Mouse (Mus musculus) embryonic facial prominence, embryonic 15.5 days (tissue): ENCODE data around the gene Ccdc154. TPM values are rescaled to one million over a fixed set of nuclear protein-coding genes. Genes with fewer than 3 reads are reported as not detected.
A peak's percentile ranks its signal among the peaks of the same experiment; 100 is the strongest.

Source experiments
- ATAC-seq: fragments of 200-750 bp; cut with Nextera tagmentation; 2 replicates; pipeline ENCODE4 v1.8.0; 2017; ENCODE audit warnings: low read depth, moderate TSS enrichment; ENCODE audit not compliant: insufficient number of reproducible peaks, low FRiP score, low TSS enrichment
- H3K27ac ChIP-seq: fragments of 300-500 bp; sonication (generic); replicated peaks from 2 replicates; pipeline ENCODE4 v1.5.1; 2015; ENCODE audit warnings: mild to moderate bottlenecking, inconsistent platforms
- H3K27me3 ChIP-seq: fragments of 300-500 bp; sonication (generic); 2 replicates; pipeline ENCODE4 v1.6.1; 2015; ENCODE audit warnings: inconsistent platforms
- H3K36me3 ChIP-seq: fragments of 300-500 bp; sonication (generic); 2 replicates; pipeline ENCODE4 v1.6.1; 2015; ENCODE audit warnings: mild to moderate bottlenecking, inconsistent platforms
- H3K4me1 ChIP-seq: fragments of 300-500 bp; sonication (generic); 2 replicates; pipeline ENCODE4 v1.6.1; 2015; ENCODE audit warnings: inconsistent platforms
- H3K4me2 ChIP-seq: fragments of 300-500 bp; sonication (generic); replicated peaks from 2 replicates; pipeline ENCODE4 v1.6.1; 2015; ENCODE audit warnings: mild to moderate bottlenecking, inconsistent platforms
- H3K4me3 ChIP-seq: fragments of 300-500 bp; sonication (generic); replicated peaks from 2 replicates; pipeline ENCODE4 v1.5.1; 2015; ENCODE audit warnings: mild to moderate bottlenecking, inconsistent platforms
- H3K9ac ChIP-seq: fragments of 300-500 bp; sonication (generic); 2 replicates; pipeline ENCODE4 v1.6.1; 2015; ENCODE audit warnings: inconsistent platforms
- H3K9me3 ChIP-seq: fragments of 300-500 bp; sonication (generic); replicated peaks from 2 replicates; pipeline ENCODE4 v1.6.1; 2016; ENCODE audit warnings: inconsistent platforms
- WGBS: fragments of 180-500 bp; shearing (Covaris S2); methylation state at CpG from one replicate; pipeline ENCODE4 v1.1.7; 2015; 5-methylcytosine and 5-hydroxymethylcytosine counted together
- polyA plus RNA-seq: library from polyadenylated mRNA; unstranded; fragments of >200 nt; fragmentation: Nextera tagmentation; extraction: Ambion mirVana; gene quantifications from 2 replicates; pipeline ENCODE4 v1.2.1, GENCODE M21; 2015

The Ccdc154 gene
- polyA plus RNA-seq, 1 experiment from 2014 or later = 0.24 TPM

DNA sequence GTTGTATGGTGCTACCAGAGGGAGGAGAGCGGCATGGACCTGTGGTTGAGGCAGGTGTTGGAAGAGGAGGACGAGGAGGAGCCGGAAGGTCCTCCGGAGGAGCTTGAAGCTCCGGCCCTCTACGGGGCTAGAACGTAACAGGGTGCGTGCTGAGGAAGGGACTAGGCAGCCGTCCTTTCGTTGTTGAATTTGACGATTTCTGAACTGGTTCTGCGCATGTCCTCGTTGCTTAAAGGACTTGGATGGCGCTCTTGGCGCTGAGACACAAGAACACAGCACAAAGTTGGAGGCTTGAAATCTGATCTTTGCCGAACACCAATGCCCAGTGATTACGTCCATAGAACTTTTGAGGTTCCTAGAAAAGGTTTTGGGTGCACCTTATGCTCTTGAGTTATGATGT is 22.7 kb downstream of the Ccdc154 start:
- H3K36me3 ChIP-seq = 0 out of 2 replicates have a peak, but pooled peaks cover 4% of the 10 kb centered on the region
- 0 out of 2 replicates have a peak, but pooled peaks cover 7% of the 10 kb centered on the region for H3K27me3 ChIP-seq
- 6% methylated on average over 17 of the region's 17 CpGs for WGBS
- ATAC-seq = no peak
- no peaks in the 10 kb centered on the region for H3K9me3 ChIP-seq
- peak overlapping the region; percentile 89 for H3K4me3 ChIP-seq
- H3K4me2 ChIP-seq = peak overlapping the region; percentile 97
- peaks cover 32% of the 10 kb centered on the region for H3K4me1 ChIP-seq
- H3K27ac ChIP-seq = peak overlapping the region; percentile 95
- H3K9ac ChIP-seq = peak overlapping the region; percentile 88

DNA sequence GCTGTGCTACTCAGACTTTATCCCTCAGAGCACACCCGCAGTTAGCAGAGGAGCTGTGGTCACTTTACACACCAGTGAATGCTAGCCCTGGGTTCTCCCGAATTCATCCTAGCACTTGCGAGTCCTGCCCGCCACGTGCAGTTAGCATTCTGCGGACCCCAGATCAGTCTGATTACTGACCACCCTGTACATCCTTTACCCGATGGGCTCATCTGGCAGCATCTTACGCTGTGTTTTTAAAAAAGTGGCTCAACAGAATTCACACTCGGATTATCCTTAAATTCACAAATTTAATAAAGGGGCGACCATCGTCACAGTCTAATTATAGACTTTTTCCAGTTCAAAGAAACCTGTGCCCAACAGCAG is 25.5 kb downstream of the Ccdc154 start:
- H3K4me3 ChIP-seq = peak overlapping the region; percentile 88
- H3K27me3 ChIP-seq = no peaks in the 10 kb centered on the region
- peaks cover 22% of the 10 kb centered on the region for H3K36me3 ChIP-seq
- H3K27ac ChIP-seq = peak overlapping the region; percentile 90
- H3K9ac ChIP-seq = peak overlapping the region; percentile 78
- no peak for ATAC-seq
- H3K4me2 ChIP-seq = peak overlapping the region; percentile 85
- H3K4me1 ChIP-seq = peaks cover 38% of the 10 kb centered on the region
- no peaks in the 10 kb centered on the region for H3K9me3 ChIP-seq
- 3% methylated on average over 11 of the region's 11 CpGs for WGBS

DNA sequence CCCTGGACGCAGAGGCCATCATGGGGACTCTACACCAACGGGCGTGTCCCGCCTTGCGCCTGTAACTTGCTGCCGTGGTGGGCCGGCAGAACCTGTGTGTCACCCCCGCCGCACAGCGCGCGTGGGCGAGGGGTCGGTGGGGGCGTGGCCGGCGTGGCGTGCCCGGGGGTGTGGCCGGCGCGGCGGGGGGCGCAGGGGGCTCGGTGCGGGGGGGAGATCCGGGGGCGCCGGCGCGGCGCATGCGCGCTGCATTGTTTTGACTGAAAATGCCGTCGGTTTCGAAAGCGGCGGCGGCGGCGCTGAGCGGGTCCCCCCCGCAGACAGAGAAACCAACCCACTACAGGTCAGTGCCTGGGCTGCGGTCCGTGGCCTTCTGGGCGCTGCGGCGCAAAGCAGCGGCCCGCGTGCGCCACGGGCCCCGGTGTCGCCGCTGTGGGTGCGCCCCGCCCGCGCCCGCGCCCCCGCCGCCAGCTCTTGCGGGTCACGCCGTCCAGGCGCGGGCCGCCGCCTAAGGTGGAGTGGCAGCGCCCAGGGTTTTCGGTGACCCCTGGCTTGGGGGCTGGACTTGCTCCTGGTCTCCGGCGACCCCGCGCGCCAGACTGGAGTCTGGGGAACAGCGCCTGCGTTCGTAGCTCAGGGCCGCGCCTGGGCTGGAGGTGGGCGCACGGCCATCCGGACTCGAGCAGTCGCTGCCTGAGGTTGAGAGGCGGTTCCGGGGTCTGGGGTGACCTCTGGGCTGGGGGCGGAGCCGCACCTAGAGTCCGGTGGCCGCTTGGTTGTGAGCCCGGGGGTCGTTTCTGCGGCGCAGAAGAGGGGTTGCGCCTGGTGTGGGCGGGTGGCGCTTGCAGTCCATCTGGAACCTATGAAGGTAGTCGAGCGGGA is 26.1 kb downstream of the Ccdc154 start, which contains the start of gene Unkl:
Gene Unkl, plus strand, starts transcription at position 248 of the 882 bp plus-strand sequence.
- Histone ChIP-seq H3K4me1 (peaks cover 36% of the 10 kb centered on the region), H3K9me3 (no peaks in the 10 kb centered on the region), H3K4me2 (peak within 1 kb of the TSS; percentile 85), H3K27ac (peak within 1 kb of the TSS; percentile 90), H3K4me3 (peak within 1 kb of the TSS; percentile 88), H3K36me3 (peaks cover 26% of the 10 kb centered on the region), H3K27me3 (no peaks in the 10 kb centered on the region), H3K9ac (peak within 1 kb of the TSS; percentile 78)
- peak; percentile 47; the same call in 1 of the 2 replicates for ATAC-seq
- under 1% methylated on average over 90 of the region's 104 CpGs for WGBS

DNA sequence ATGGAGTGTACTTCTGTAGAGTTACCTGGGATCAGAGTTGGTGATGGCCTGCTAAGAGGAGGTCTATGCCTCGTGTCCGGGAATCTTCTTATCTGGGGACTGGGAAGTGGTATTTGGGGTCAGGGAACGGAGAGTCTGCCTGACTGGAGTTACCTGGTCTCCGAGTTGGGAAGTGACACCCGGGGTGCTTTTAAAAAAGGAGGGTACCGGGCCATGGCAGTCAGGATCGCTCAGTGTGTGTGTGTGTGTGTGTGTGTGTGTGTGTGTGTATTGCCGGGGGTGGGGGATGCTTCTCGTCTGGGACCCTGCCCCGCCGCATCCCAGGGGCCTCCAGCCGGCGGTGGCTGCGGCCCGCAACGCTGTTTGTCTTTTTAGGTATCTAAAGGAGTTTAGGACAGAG is 26.8 kb downstream of the Ccdc154 start:
- Histone ChIP-seq H3K36me3 (peaks cover 33% of the 10 kb centered on the region), H3K27ac (no peak overlapping the region), H3K4me1 (peaks cover 31% of the 10 kb centered on the region), H3K9me3 (no peaks in the 10 kb centered on the region), H3K4me3 (peak overlapping the region; percentile 88), H3K9ac (peak overlapping the region; percentile 78), H3K27me3 (no peaks in the 10 kb centered on the region), H3K4me2 (peak overlapping the region; percentile 85)
- 0% methylated on average over 16 of the region's 16 CpGs for WGBS
- ATAC-seq = no peak

DNA sequence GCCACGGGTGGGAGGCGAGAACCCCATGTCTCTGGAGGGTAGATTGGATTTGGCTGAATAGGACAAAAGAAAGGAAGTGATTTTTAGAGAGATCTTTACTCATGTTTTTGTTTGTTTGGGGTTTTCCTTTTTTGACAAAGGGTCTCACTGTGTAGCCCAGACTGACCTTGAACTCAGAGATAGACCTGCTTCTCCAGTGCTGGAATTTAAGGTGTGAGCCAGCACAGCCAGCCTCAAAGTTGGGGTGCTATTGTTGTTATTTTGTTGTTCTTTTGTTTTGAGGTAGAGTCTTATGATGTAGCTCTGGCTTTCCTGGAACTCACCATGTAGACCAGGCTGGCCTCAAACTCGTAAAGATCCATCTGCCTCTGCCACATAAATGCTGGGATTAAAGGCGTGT is 40.1 kb downstream of the Ccdc154 start:
- H3K9me3 ChIP-seq = no peaks in the 10 kb centered on the region
- H3K4me2 ChIP-seq = no peak overlapping the region
- H3K27ac ChIP-seq = no peak overlapping the region
- WGBS = 87% methylated on average over 4 of the region's 4 CpGs
- H3K27me3 ChIP-seq = no peaks in the 10 kb centered on the region
- H3K36me3 ChIP-seq = peaks cover 78% of the 10 kb centered on the region
- no peak overlapping the region for H3K9ac ChIP-seq
- no peak overlapping the region for H3K4me3 ChIP-seq
- H3K4me1 ChIP-seq = no peaks in the 10 kb centered on the region
- ATAC-seq = no peak

DNA sequence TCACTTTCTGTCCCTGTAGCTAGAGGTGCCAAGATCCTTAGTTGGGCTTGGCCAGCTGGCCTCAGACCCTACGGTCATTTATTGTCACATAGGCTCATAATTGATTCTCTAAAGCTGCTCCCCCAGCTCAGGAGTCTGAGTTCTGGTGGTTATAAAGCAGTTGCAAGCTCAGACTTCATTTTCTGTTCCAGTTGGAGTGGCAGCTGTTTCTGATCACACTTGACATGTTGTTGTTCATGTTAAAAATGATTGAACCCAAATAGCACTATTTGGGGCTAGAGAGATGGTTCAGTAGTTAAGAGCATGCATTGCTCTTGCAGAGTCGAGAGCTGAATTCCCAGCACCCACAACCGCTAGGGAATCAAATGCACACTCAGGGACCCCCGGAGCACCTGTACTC is 47.7 kb downstream of the Ccdc154 start:
- Histone ChIP-seq H3K9ac (no peak overlapping the region), H3K4me2 (no peak overlapping the region), H3K4me3 (no peak overlapping the region), H3K4me1 (no peaks in the 10 kb centered on the region), H3K27ac (no peak overlapping the region), H3K9me3 (no peaks in the 10 kb centered on the region), H3K36me3 (peaks cover 88% of the 10 kb centered on the region), H3K27me3 (no peaks in the 10 kb centered on the region)
- WGBS = 85% methylated on average over 4 of the region's 4 CpGs
- no peak for ATAC-seq

DNA sequence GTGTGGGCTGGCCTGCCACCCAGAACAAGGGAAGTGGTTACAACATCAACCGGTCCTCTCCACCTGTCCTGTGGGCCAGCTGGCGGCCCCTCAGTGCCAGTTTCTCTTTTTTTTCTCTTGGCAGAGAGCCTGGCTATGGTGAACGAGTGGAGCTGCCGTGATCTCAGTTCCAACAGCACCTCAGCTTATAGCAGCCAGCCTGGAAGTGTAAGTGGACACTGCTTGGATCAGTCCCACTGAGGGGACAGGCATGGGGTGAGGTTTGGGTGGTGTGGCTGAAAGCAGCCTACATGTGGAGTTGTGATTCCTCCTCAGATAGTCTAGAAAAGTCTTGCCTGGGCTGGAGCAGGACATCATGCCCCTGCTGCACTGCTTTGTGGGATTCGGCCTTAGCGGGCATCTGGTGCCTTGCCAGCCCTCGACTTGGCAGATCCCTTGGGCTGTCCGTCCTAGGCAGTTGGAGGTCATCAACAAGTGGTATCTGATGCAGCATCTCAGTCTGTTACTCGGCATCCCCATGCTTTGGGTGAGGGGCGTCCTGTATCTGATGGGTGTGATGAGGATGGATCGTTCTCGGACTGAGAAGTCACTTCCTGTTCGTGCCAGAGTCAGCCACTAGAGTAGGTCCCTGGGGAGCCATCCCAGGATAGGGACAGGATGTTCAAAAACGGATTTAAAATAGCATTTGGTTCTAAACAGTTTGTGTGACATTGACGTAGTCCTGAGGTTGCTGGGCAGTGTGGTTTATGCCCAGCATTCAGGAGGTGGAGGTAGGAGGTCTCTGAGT is 48.6 kb downstream of the Ccdc154 start:
- Histone ChIP-seq H3K4me3 (no peak overlapping the region), H3K9ac (no peak overlapping the region), H3K27ac (no peak overlapping the region), H3K4me1 (no peaks in the 10 kb centered on the region), H3K27me3 (no peaks in the 10 kb centered on the region), H3K9me3 (no peaks in the 10 kb centered on the region), H3K4me2 (no peak overlapping the region), H3K36me3 (peaks cover 88% of the 10 kb centered on the region)
- ATAC-seq = no peak
- WGBS = 83% methylated on average over 15 of the region's 15 CpGs

DNA sequence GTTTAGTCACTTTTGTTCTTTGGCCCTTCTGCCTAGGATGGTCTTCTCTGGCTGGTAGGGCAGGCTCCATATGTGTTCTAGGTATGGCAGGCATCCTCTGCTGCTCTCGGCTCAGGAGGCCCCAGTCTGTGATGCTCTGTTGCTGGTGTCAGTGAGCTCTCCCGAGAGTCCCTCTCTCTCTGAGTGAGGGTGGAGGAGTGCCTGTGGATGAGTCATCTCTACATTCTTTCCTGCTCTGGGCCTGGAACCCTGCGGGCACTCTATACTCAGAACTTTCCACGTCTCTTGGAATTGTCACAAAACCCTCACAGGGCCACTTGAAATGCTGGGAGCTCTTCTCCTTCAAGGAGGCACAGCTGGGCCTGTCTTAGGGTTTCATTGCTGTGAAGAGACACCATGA is 49.4 kb downstream of the Ccdc154 start:
- H3K4me2 ChIP-seq = no peak overlapping the region
- ATAC-seq = no peak
- no peak overlapping the region for H3K9ac ChIP-seq
- WGBS = 86% methylated on average over 4 of the region's 4 CpGs
- peaks cover 90% of the 10 kb centered on the region for H3K36me3 ChIP-seq
- H3K4me3 ChIP-seq = no peak overlapping the region
- H3K4me1 ChIP-seq = no peaks in the 10 kb centered on the region
- no peaks in the 10 kb centered on the region for H3K27me3 ChIP-seq
- no peaks in the 10 kb centered on the region for H3K9me3 ChIP-seq
- H3K27ac ChIP-seq = no peak overlapping the region

DNA sequence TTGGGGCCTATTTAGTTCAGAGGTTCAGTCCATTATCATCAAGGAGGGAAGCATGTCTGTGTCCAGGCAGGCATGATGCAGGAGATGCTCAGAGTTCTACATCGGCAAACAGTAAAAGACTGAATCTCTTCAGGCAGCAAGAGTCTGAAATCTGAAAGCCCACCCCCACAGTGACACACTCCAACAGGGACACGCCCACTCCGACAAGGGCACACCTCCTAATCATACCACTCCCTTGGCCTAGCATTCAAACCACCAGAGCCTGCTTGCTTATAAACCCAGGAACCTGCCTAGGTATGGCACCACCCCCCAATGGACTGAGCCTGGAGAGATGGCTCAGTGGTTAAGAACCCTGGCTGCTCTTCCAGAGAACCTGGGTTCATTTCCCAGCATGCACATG is 53.2 kb downstream of the Ccdc154 start:
- H3K4me3 ChIP-seq = no peak overlapping the region
- ATAC-seq = no peak
- H3K9ac ChIP-seq = no peak overlapping the region
- no peaks in the 10 kb centered on the region for H3K4me1 ChIP-seq
- no peaks in the 10 kb centered on the region for H3K9me3 ChIP-seq
- 79% methylated on average over 3 of the region's 3 CpGs for WGBS
- H3K36me3 ChIP-seq = peaks cover 89% of the 10 kb centered on the region
- no peak overlapping the region for H3K4me2 ChIP-seq
- no peaks in the 10 kb centered on the region for H3K27me3 ChIP-seq
- H3K27ac ChIP-seq = no peak overlapping the region

DNA sequence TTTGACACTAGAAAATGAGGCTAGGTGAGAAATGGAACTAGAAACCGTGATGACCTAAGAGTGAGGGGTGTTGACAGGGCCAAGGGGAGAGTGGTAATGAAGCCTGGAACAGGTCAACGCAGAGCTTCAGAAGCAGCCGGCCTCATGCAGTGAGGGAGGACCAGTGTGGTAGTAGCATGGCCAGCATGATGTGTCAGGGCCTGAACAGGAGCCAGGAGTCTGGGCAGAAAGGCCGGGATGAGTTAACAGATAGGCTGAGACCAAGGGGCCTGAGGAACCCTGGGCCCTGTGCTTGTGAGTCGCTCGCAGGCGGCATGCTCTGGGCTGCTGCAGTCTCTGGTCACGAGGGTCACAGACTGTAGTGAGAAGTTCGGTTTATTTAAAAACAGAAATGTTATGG is 56.7 kb downstream of the Ccdc154 start:
- no peak for ATAC-seq
- Histone ChIP-seq H3K4me2 (no peak overlapping the region), H3K4me3 (no peak overlapping the region), H3K36me3 (peaks cover 60% of the 10 kb centered on the region), H3K9me3 (no peaks in the 10 kb centered on the region), H3K4me1 (peaks cover 20% of the 10 kb centered on the region), H3K9ac (no peak overlapping the region), H3K27me3 (no peaks in the 10 kb centered on the region), H3K27ac (no peak overlapping the region)
- WGBS = 88% methylated on average over 9 of the region's 9 CpGs

DNA sequence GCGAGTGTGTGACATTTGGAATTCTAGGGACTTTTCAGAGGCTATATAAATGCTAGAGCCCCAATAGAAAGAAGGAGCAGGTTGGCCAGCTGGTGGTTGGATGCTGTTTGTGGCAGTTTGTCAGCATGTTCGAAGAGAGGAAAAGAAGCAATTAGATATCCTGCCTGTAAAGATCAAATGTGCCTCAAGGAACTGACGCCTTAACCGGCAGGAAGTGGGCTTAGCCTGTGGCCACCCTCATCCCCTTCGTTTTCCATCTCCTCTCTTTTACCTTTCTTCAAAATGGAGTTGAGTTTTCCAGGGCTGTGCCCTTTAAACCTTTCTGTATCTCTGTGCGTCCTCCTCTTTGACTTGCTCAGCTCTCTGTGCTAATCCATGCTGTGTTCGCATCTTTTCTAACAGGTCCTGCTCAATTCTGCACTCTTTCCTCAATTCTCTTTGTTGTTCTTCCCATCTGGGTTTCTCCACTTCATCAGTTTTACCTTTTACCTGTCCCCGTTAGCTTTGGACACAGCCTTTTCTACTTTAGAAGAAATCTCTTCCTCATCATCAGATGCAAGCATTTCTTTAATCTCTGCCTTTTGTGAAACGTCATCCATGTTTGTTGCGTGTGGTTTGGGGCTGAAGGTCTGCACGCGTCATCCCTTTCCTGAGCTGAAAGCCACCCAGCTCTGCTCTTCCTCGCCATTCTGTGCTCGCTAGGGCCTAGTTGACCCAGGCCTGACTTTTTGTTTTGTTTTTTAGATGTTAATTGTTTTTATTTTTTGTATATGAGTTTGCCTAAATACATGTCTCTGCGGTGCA is 57.4 kb downstream of the Ccdc154 start:
- no peak overlapping the region for H3K9ac ChIP-seq
- ATAC-seq = no peak
- H3K36me3 ChIP-seq = peaks cover 54% of the 10 kb centered on the region
- H3K9me3 ChIP-seq = no peaks in the 10 kb centered on the region
- H3K4me3 ChIP-seq = no peak overlapping the region
- H3K27ac ChIP-seq = no peak overlapping the region
- H3K4me2 ChIP-seq = no peak overlapping the region
- 88% methylated on average over 15 of the region's 15 CpGs for WGBS
- H3K27me3 ChIP-seq = no peaks in the 10 kb centered on the region
- peaks cover 20% of the 10 kb centered on the region for H3K4me1 ChIP-seq
